Mouse (Mus musculus) midbrain, embryonic 10.5 days (tissue): ENCODE data around the gene Nol10. TPM values are rescaled to one million over a fixed set of nuclear protein-coding genes. Genes with fewer than 3 reads are reported as not detected.
A peak's percentile ranks its signal among the peaks of the same experiment; 100 is the strongest.

Source experiments
- DNase-seq: peaks from one replicate; pipeline ENCODE4 v3.0.0-alpha.2; 2017; ENCODE audit warnings: low spot score
- H3K27ac ChIP-seq: fragments of 300-500 bp; sonication (generic); replicated peaks from 2 replicates; pipeline ENCODE4 v1.5.1; 2016; ENCODE audit warnings: mild to moderate bottlenecking
- H3K27me3 ChIP-seq: fragments of 300-500 bp; sonication (generic); 2 replicates; pipeline ENCODE4 v1.6.1; 2016; ENCODE audit warnings: low read depth, mild to moderate bottlenecking; ENCODE audit not compliant: poor library complexity, severe bottlenecking
- H3K36me3 ChIP-seq: fragments of 300-500 bp; sonication (generic); 2 replicates; pipeline ENCODE4 v1.6.1; 2016; ENCODE audit warnings: mild to moderate bottlenecking, moderate library complexity
- H3K4me1 ChIP-seq: fragments of 300-500 bp; sonication (generic); 2 replicates; pipeline ENCODE4 v1.6.1; 2016
- H3K4me3 ChIP-seq: fragments of 300-500 bp; sonication (generic); 2 replicates; pipeline ENCODE4 v1.5.1; 2016; ENCODE audit warnings: mild to moderate bottlenecking, moderate library complexity
- H3K9me3 ChIP-seq: fragments of 300-500 bp; sonication (generic); replicated peaks from 2 replicates; pipeline ENCODE4 v1.6.1; 2016; ENCODE audit warnings: mild to moderate bottlenecking
- WGBS: fragments of 180-500 bp; shearing (Covaris S2); methylation state at CpG from one replicate; pipeline ENCODE4 v1.1.7; 2016; 5-methylcytosine and 5-hydroxymethylcytosine counted together
- polyA plus RNA-seq: library from polyadenylated mRNA; unstranded; fragments of >200 nt; fragmentation: Nextera tagmentation; extraction: Ambion mirVana; gene quantifications from 2 replicates; pipeline ENCODE4 v1.2.1, GENCODE M21; 2016

The Nol10 gene
- polyA plus RNA-seq, 1 experiment from 2014 or later: 37.1 TPM

- H3K4me1 ChIP-seq: no peaks in the 10 kb centered on the region
- DNase-seq: peak; percentile 15
- peaks cover 98% of the 10 kb centered on the region for H3K36me3 ChIP-seq
- WGBS: 86% methylated on average over 8 of the region's 8 CpGs
- H3K4me3 ChIP-seq: no peak overlapping the region
- H3K9me3 ChIP-seq: no peaks in the 10 kb centered on the region
- H3K27ac ChIP-seq: no peak overlapping the region
- H3K27me3 ChIP-seq: no peaks in the 10 kb centered on the region
These were observed 23.5 kb downstream of the Nol10 start for GRCm38 (mm10) chr12:17371589-17372235.

GRCm38 (mm10) chr12:17372696-17373095, 24.4 kb downstream of the Nol10 start:
- Histone ChIP-seq H3K4me1 (no peaks in the 10 kb centered on the region), H3K4me3 (no peak overlapping the region), H3K27ac (no peak overlapping the region), H3K9me3 (no peaks in the 10 kb centered on the region), H3K27me3 (no peaks in the 10 kb centered on the region), H3K36me3 (peaks cover 99% of the 10 kb centered on the region)
- WGBS: 82% methylated on average over 3 of the region's 3 CpGs
- DNase-seq: no peak

GRCm38 (mm10) chr12:17373470-17373975, 25.3 kb downstream of the Nol10 start:
- DNase-seq: no peak
- H3K27me3 ChIP-seq: no peaks in the 10 kb centered on the region
- no peak overlapping the region for H3K27ac ChIP-seq
- no peaks in the 10 kb centered on the region for H3K9me3 ChIP-seq
- no peaks in the 10 kb centered on the region for H3K4me1 ChIP-seq
- H3K4me3 ChIP-seq: no peak overlapping the region
- 96% methylated on average over 5 of the region's 5 CpGs for WGBS
- peaks cover 98% of the 10 kb centered on the region for H3K36me3 ChIP-seq

GRCm38 (mm10) chr12:17375243-17375642, 27.0 kb downstream of the Nol10 start:
- Histone ChIP-seq H3K4me3 (no peak overlapping the region), H3K9me3 (no peaks in the 10 kb centered on the region), H3K36me3 (peaks cover 98% of the 10 kb centered on the region), H3K4me1 (no peaks in the 10 kb centered on the region), H3K27me3 (no peaks in the 10 kb centered on the region), H3K27ac (no peak overlapping the region)
- 92% methylated on average over 4 of the region's 4 CpGs for WGBS
- no peak for DNase-seq

GRCm38 (mm10) chr12:17376521-17376920, 28.3 kb downstream of the Nol10 start:
- no peak for DNase-seq
- Histone ChIP-seq H3K9me3 (no peaks in the 10 kb centered on the region), H3K4me1 (no peaks in the 10 kb centered on the region), H3K36me3 (peaks cover 98% of the 10 kb centered on the region), H3K27ac (no peak overlapping the region), H3K27me3 (no peaks in the 10 kb centered on the region), H3K4me3 (no peak overlapping the region)
- WGBS: 92% methylated on average over 6 of the region's 6 CpGs

- 92% methylated on average over 6 of the region's 6 CpGs for WGBS
These were observed 32.7 kb downstream of the Nol10 start for GRCm38 (mm10) chr12:17380991-17381390.

GRCm38 (mm10) chr12:17382759-17383158, 34.5 kb downstream of the Nol10 start:
- Histone ChIP-seq H3K4me1 (no peaks in the 10 kb centered on the region), H3K27me3 (no peaks in the 10 kb centered on the region), H3K36me3 (peaks cover 65% of the 10 kb centered on the region), H3K4me3 (no peak overlapping the region), H3K9me3 (no peaks in the 10 kb centered on the region), H3K27ac (no peak overlapping the region)
- 91% methylated on average over 7 of the region's 7 CpGs for WGBS
- no peak for DNase-seq

More at GRCm38 (mm10) chr12:17380991-17381390, 32.7 kb downstream of the Nol10 start:
- no peaks in the 10 kb centered on the region for H3K9me3 ChIP-seq
- no peaks in the 10 kb centered on the region for H3K27me3 ChIP-seq
- no peak overlapping the region for H3K4me3 ChIP-seq
- DNase-seq: no peak
- no peaks in the 10 kb centered on the region for H3K4me1 ChIP-seq
- no peak overlapping the region for H3K27ac ChIP-seq
- peaks cover 81% of the 10 kb centered on the region for H3K36me3 ChIP-seq

GRCm38 (mm10) chr12:17386896-17387295, 38.6 kb downstream of the Nol10 start:
- H3K36me3 ChIP-seq: peaks cover 44% of the 10 kb centered on the region
- WGBS: 96% methylated on average over 3 of the region's 3 CpGs
- no peak for DNase-seq

GRCm38 (mm10) chr12:17387332-17388135, 39.3 kb downstream of the Nol10 start:
- H3K36me3 ChIP-seq: peaks cover 43% of the 10 kb centered on the region

More at GRCm38 (mm10) chr12:17386896-17387295, 38.6 kb downstream of the Nol10 start:
- Histone ChIP-seq H3K4me3 (no peak overlapping the region), H3K4me1 (no peaks in the 10 kb centered on the region), H3K9me3 (no peaks in the 10 kb centered on the region), H3K27ac (no peak overlapping the region), H3K27me3 (no peaks in the 10 kb centered on the region)

GRCm38 (mm10) chr12:17388136-17388437, 39.8 kb downstream of the Nol10 start:
- Histone ChIP-seq H3K36me3 (peaks cover 39% of the 10 kb centered on the region), H3K9me3 (no peaks in the 10 kb centered on the region), H3K27ac (no peak overlapping the region), H3K27me3 (no peaks in the 10 kb centered on the region), H3K4me1 (no peaks in the 10 kb centered on the region), H3K4me3 (no peak overlapping the region)
- no peak for DNase-seq
- whole genome bisulfite sequencing: 97% methylated on average over 1 of the region's 1 CpGs

More at GRCm38 (mm10) chr12:17387332-17388135, 39.3 kb downstream of the Nol10 start:
- Histone ChIP-seq H3K4me3 (no peak overlapping the region), H3K27me3 (no peaks in the 10 kb centered on the region), H3K9me3 (no peaks in the 10 kb centered on the region), H3K4me1 (no peaks in the 10 kb centered on the region), H3K27ac (no peak overlapping the region)
- 94% methylated on average over 12 of the region's 12 CpGs for WGBS
- no peak for DNase-seq

GRCm38 (mm10) chr12:17390036-17390435, 41.8 kb downstream of the Nol10 start:
- DNase-seq: no peak
- no peaks in the 10 kb centered on the region for H3K9me3 ChIP-seq
- H3K4me3 ChIP-seq: no peak overlapping the region

GRCm38 (mm10) chr12:17390510-17390909, 42.3 kb downstream of the Nol10 start:
- Histone ChIP-seq H3K4me3 (no peak overlapping the region), H3K36me3 (peaks cover 43% of the 10 kb centered on the region), H3K27me3 (no peaks in the 10 kb centered on the region), H3K9me3 (no peaks in the 10 kb centered on the region), H3K4me1 (no peaks in the 10 kb centered on the region), H3K27ac (no peak overlapping the region)
- no peak for DNase-seq
- WGBS: 89% methylated on average over 4 of the region's 4 CpGs

More at GRCm38 (mm10) chr12:17390036-17390435, 41.8 kb downstream of the Nol10 start:
- Histone ChIP-seq H3K27ac (no peak overlapping the region), H3K27me3 (no peaks in the 10 kb centered on the region), H3K36me3 (peaks cover 39% of the 10 kb centered on the region), H3K4me1 (no peaks in the 10 kb centered on the region)

GRCm38 (mm10) chr12:17393148-17393547, 44.9 kb downstream of the Nol10 start:
- 75% methylated on average over 13 of the region's 13 CpGs for WGBS

More at GRCm38 (mm10) chr12:17393148-17393547, 44.9 kb downstream of the Nol10 start:
- DNase-seq: no peak
- no peaks in the 10 kb centered on the region for H3K27me3 ChIP-seq
- H3K36me3 ChIP-seq: peaks cover 45% of the 10 kb centered on the region
- no peaks in the 10 kb centered on the region for H3K4me1 ChIP-seq
- no peak overlapping the region for H3K27ac ChIP-seq
- H3K9me3 ChIP-seq: no peaks in the 10 kb centered on the region
- H3K4me3 ChIP-seq: no peak overlapping the region
